Mouse (Mus musculus) layer of hippocampus, adult 2 months (tissue): ENCODE data around the gene Tas2r108. TPM values are rescaled to one million over a fixed set of nuclear protein-coding genes. Genes with fewer than 3 reads are reported as not detected.
A peak's percentile ranks its signal among the peaks of the same experiment; 100 is the strongest.

Source experiments
- DNase-seq, 2 experiments: peaks; one replicate each; pipeline ENCODE4 v3.0.0; 2022; ENCODE audit warnings: low spot score in 2 of 2
- H3K27ac ChIP-seq: fragments of 200-600 bp; 2 replicates; pipeline ENCODE4 v1.8.1; 2022
- H3K4me3 ChIP-seq: fragments of 200-600 bp; 2 replicates; pipeline ENCODE4 v1.8.1; 2022; ENCODE audit warnings: mild to moderate bottlenecking
- CTCF ChIP-seq: fragments of 200-600 bp; conservative IDR thresholded peaks from 2 replicates; pipeline ENCODE4 v1.8.1; 2022; ENCODE audit warnings: antibody characterized with exemption, mild to moderate bottlenecking, moderate library complexity
- long read RNA-seq, 2 experiments: library from polyadenylated mRNA; stranded (forward); transcript quantifications; one replicate each; pipeline ENCODE4 v2.0.0; 2021; ENCODE audit warnings: borderline mapping rate in 2 of 2
- total RNA-seq, 2 experiments: library from RNA; stranded (reverse); gene quantifications; 2 replicates each; pipeline ENCODE4 v1.2.3; 2021

Tas2r108 gene
- under 1 TPM in 1 of 2 experiments, not detected in 1; 0.49 TPM for total RNA-seq
- long read RNA-seq, experiment 1 = 0 reads
- long read RNA-seq, experiment 2 = 0 reads

GRCm38 (mm10) chr6:40493229-40493628 lies at the start of gene Tas2r108:
Gene Tas2r108 (plus strand): TSS chr6:40493529.
- H3K27ac ChIP-seq = no peak within 1 kb of the TSS
- no peak for DNase-seq
- TF ChIP-seq CTCF = no peak
- H3K4me3 ChIP-seq = no peak within 1 kb of the TSS

- H3K27ac ChIP-seq = no peak overlapping the region
- TF ChIP-seq CTCF = no peak
- no peak for DNase-seq
- no peak overlapping the region for H3K4me3 ChIP-seq
Observed at GRCm38 (mm10) chr6:40448626-40449025, 44.7 kb upstream of the Tas2r108 start.

GRCm38 (mm10) chr6:40454436-40455041 lies 38.8 kb upstream of the Tas2r108 start:
- Histone ChIP-seq H3K27ac (no peak overlapping the region), H3K4me3 (no peak overlapping the region)
- peak; percentile 86 for TF ChIP-seq CTCF
- DNase-seq = no peak

- Histone ChIP-seq H3K27ac (no peak overlapping the region), H3K4me3 (no peak overlapping the region)
- DNase-seq = no peak
- peak; percentile 65 for TF ChIP-seq CTCF
Observed at GRCm38 (mm10) chr6:40465710-40466109, 27.6 kb upstream of the Tas2r108 start.

- TF ChIP-seq CTCF = peak; percentile 31
- peak; percentile 91 to 92 for DNase-seq
- H3K27ac ChIP-seq = peak within 1 kb of the TSS; percentile 95
- peak within 1 kb of the TSS; percentile 84 for H3K4me3 ChIP-seq
Observed at GRCm38 (mm10) chr6:40470916-40471719, 22.2 kb upstream of the Tas2r108 start, which contains the start of gene Ssbp1. Gene Ssbp1 (plus strand): TSS chr6:40471352.

GRCm38 (mm10) chr6:40471720-40472010 lies 21.7 kb upstream of the Tas2r108 start:
- no peak for DNase-seq
- H3K4me3 ChIP-seq = peak overlapping the region; percentile 84
- no peak for TF ChIP-seq CTCF
- H3K27ac ChIP-seq = peak overlapping the region; percentile 95

GRCm38 (mm10) chr6:40476132-40476531 lies 17.2 kb upstream of the Tas2r108 start:
- no peak for DNase-seq
- TF ChIP-seq CTCF = no peak
- Histone ChIP-seq H3K27ac (no peak overlapping the region), H3K4me3 (no peak overlapping the region)

GRCm38 (mm10) chr6:40479705-40480104 lies 13.6 kb upstream of the Tas2r108 start:
- no peak for DNase-seq

GRCm38 (mm10) chr6:40482318-40482717 lies 11.0 kb upstream of the Tas2r108 start:
- DNase-seq = no peak
- Histone ChIP-seq H3K27ac (no peak overlapping the region), H3K4me3 (no peak overlapping the region)
- no peak for TF ChIP-seq CTCF

More at GRCm38 (mm10) chr6:40479705-40480104, 13.6 kb upstream of the Tas2r108 start:
- Histone ChIP-seq H3K27ac (no peak overlapping the region), H3K4me3 (no peak overlapping the region)
- peak; percentile 71 for TF ChIP-seq CTCF

GRCm38 (mm10) chr6:40490933-40491332 lies 2.4 kb upstream of the Tas2r108 start, which contains the start of gene Tas2r137:
Gene Tas2r137 (plus strand): TSS chr6:40491233.
- DNase-seq = no peak
- no peak for TF ChIP-seq CTCF
- Histone ChIP-seq H3K4me3 (no peak within 1 kb of the TSS), H3K27ac (no peak within 1 kb of the TSS)

- Histone ChIP-seq H3K27ac (no peak within 1 kb of the TSS), H3K4me3 (no peak within 1 kb of the TSS)
- no peak for TF ChIP-seq CTCF
- DNase-seq = no peak
Observed at GRCm38 (mm10) chr6:40519408-40519807, 26.1 kb downstream of the Tas2r108 start, which contains the start of gene Prss37. Gene Prss37 (minus strand): TSS chr6:40519508.

Other genes with a start within 250 kb of the Tas2r108 start
- 10 to 100 TPM; 44.9 to 45.6 TPM for gene Agk, start 168.4 kb upstream of the Tas2r108 start, total RNA-seq
- gene E330009J07Rik, start 57.4 kb upstream of the Tas2r108 start, total RNA-seq = 10 to 100 TPM; 42.5 to 47.0 TPM
- not detected for gene Wee2, start 54.4 kb upstream of the Tas2r108 start, total RNA-seq
- gene Ssbp1, start 22.2 kb upstream of the Tas2r108 start, total RNA-seq = 10 to 100 TPM; 34.0 to 36.0 TPM
- gene Tas2r137, start 2.3 kb upstream of the Tas2r108 start, total RNA-seq = under 1 TPM in 1 of 2 experiments, not detected in 1; 0.59 TPM
- gene Prss37, start 26.0 kb downstream of the Tas2r108 start, total RNA-seq = not detected
- gene Olfr461, start 61.5 kb downstream of the Tas2r108 start, total RNA-seq = not detected
- not detected for gene Olfr460, start 76.0 kb downstream of the Tas2r108 start, total RNA-seq
- gene Clec5a, start 92.3 kb downstream of the Tas2r108 start, total RNA-seq = 1 to 10 TPM in 1 of 2 experiments, under 1 TPM in 1; 0.41 to 1.2 TPM
- not detected for gene Tas2r138, start 119.8 kb downstream of the Tas2r108 start, total RNA-seq
- not detected for gene Mgam, start 135.3 kb downstream of the Tas2r108 start, total RNA-seq